ENCODE assay signal across 8 mouse cellular contexts in the genomic region with DNA sequence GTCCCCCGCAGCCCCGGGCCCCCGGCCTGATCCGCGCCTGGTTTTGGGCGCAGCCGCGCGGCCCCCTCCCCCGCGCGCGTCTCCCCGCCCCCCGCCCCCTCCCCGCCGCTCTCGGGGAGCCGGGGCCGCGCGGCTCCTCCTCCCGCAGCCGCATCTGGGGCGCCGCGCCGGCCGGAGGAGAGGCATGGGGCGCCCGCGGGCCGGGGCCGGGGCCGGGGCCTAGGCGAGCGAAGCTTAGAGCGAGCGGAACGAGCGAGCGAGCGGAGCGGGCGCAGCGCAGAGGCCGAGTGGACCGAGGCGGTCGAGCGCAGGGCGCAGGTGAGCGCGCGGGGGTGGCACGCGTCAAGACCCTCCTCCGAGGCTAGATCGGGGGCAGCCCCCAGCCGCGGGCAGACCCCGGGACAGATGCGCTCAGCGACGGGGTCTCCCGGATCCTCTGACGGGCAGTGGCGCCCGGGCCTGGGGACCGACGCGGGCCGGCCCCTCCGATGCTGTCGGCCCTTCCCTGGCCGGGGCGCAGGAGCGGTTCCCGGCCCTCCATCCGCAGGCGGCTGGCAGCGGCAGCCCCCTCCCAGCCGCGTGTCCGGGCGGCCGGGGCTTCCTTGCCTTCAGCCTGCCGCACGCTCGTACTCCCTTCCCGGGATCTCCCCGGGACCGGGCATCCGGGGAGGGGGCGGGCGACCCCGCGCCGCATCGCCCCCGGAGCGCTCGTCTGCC. TPM values are rescaled to one million over a fixed set of nuclear protein-coding genes. Genes with fewer than 3 reads are reported as not detected.
A peak's percentile ranks its signal among the peaks of the same experiment; 100 is the strongest.
DNase-seq lines count a peak whose midpoint lies in the region; ATAC-seq and TF ChIP-seq lines count a peak whose summit lies in the region.

Gene Dlgap4, plus strand, starts transcription at position 165 of the 717 bp plus-strand sequence.

- no peaks in the 10 kb centered on the region for H3K4me1 ChIP-seq in CH12.LX (ENCODE audit: control insufficient read depth in 1 of 2, insufficient read depth in 2 of 2)
- peaks cover 12% of the 10 kb centered on the region; the same call in 1 of the 2 replicates for H3K4me1 ChIP-seq in hindbrain, postnatal 0 days (ENCODE audit: insufficient read depth, low read length)
- H3K4me1 ChIP-seq in liver, embryonic 13.5 days (replicated peaks) = peaks cover 13% of the 10 kb centered on the region
- H3K4me1 ChIP-seq in small intestine, adult 2 months (ENCODE audit: control insufficient read depth, insufficient read depth, insufficient read length, low read length) = peaks cover 2% of the 10 kb centered on the region; the same call in 1 of the 2 replicates

- in situ Hi-C loops in CH12.LX (cut with MboI; ENCODE audit: low pct_ligation_motif_present, low pct_unique_long_range_greater_than_20kb, low sequenced_read_pairs) = no loop called here

- TF ChIP-seq CTCF in CH12.LX (conservative IDR thresholded peaks at IDR 0.05 in 1 of 2, IDR thresholded peaks at IDR 0.05 in 1 of 2; ENCODE audit: low read depth in 2 of 2, low read length in 2 of 2) = no peak
- no peak for TF ChIP-seq CTCF in hindbrain, postnatal 0 days (IDR thresholded peaks at IDR 0.05; ENCODE audit: low read depth)
- no peak for TF ChIP-seq CTCF in small intestine, adult 2 months (IDR thresholded peaks at IDR 0.05; ENCODE audit: extremely low read depth, insufficient read length, insufficient replicate concordance, low read depth, low read length)

- no peak within 1 kb of the TSS for H3K4me3 ChIP-seq in CH12.LX (replicated peaks in 1 of 3; ENCODE audit: low read depth in 2 of 3, low read length in 2 of 3, poor library complexity in 1 of 3)
- H3K4me3 ChIP-seq in hindbrain, postnatal 0 days (ENCODE audit: low read length) = peak within 1 kb of the TSS; percentile 82
- H3K4me3 ChIP-seq in liver, embryonic 13.5 days (replicated peaks) = peak within 1 kb of the TSS; percentile 53
- H3K4me3 ChIP-seq in small intestine, adult 2 months (ENCODE audit: low read depth, low read length) = peak within 1 kb of the TSS; percentile 55

- peak; percentile 77 for ATAC-seq in hindbrain, postnatal 0 days
- no peak for ATAC-seq in liver, embryonic 13.5 days (ENCODE audit: low read depth)

- no peak for TF ChIP-seq RAD21 in CH12.LX (IDR thresholded peaks at IDR 0.05; ENCODE audit: low read depth, low read length)

- no peaks in the 10 kb centered on the region for H3K79me2 ChIP-seq in CH12.LX (replicated peaks; ENCODE audit: control insufficient read depth, extremely low read depth, insufficient read depth, poor library complexity, severe bottlenecking)

- H3K36me3 ChIP-seq in CH12.LX (replicated peaks in 1 of 2; ENCODE audit: control insufficient read depth in 1 of 2, insufficient read depth in 1 of 2, low read length in 1 of 2) = no peaks in the 10 kb centered on the region
- no peaks in the 10 kb centered on the region for H3K36me3 ChIP-seq in hindbrain, postnatal 0 days (ENCODE audit: insufficient read depth, low read length)
- H3K36me3 ChIP-seq in liver, embryonic 13.5 days = no peaks in the 10 kb centered on the region
- no peaks in the 10 kb centered on the region for H3K36me3 ChIP-seq in small intestine, adult 2 months (ENCODE audit: control insufficient read depth, insufficient read depth, low read length)

- peaks cover 13% of the 10 kb centered on the region for H3K9me3 ChIP-seq in CH12.LX (replicated peaks; ENCODE audit: low read length)
- H3K9me3 ChIP-seq in hindbrain, postnatal 0 days (ENCODE audit: low read length) = no peaks in the 10 kb centered on the region
- no peaks in the 10 kb centered on the region for H3K9me3 ChIP-seq in liver, embryonic 13.5 days (replicated peaks)

- DNase-seq in frontal cortex, adult 2 months (ENCODE audit: extremely low spot score in 1 of 2, low spot score in 1 of 2) = no peak
- no peak for DNase-seq in frontal cortex, postnatal 36 days (ENCODE audit: low spot score in 2 of 2)
- no peak for DNase-seq in CH12.LX (ENCODE audit: extremely low read depth)
- peak; percentile 51 for DNase-seq in cerebellum, adult 8-10 months
- DNase-seq in gastrocnemius, postnatal 10 days = peak; percentile 39
- DNase-seq in hindbrain, postnatal 0 days (ENCODE audit: low spot score) = peak; percentile 80
- no peak for DNase-seq in liver, embryonic 13.5 days

- H3K4me2 ChIP-seq in CH12.LX (ENCODE audit: insufficient read depth, low read depth, poor library complexity, severe bottlenecking) = no peak within 1 kb of the TSS
- peak within 1 kb of the TSS; percentile 89 for H3K4me2 ChIP-seq in hindbrain, postnatal 0 days (ENCODE audit: low read depth, low read length)
- peak within 1 kb of the TSS; percentile 65 for H3K4me2 ChIP-seq in liver, embryonic 13.5 days

- no peak for TF ChIP-seq POLR2A in CH12.LX (IDR thresholded peaks at IDR 0.05; ENCODE audit: low read depth, low read length)
- TF ChIP-seq POLR2A in small intestine, adult 2 months (IDR thresholded peaks at IDR 0.05; ENCODE audit: low read depth, low read length) = no peak

- 5% methylated on average over 65 of the region's 103 CpGs for WGBS in hindbrain, postnatal 0 days
- 2% methylated on average over 74 of the region's 103 CpGs for WGBS in liver, embryonic 13.5 days (ENCODE audit: insufficient replicate concordance)
- 1% methylated on average over 94 of the region's 103 CpGs for WGBS in small intestine, adult 2 months

- no peak within 1 kb of the TSS for H3K27ac ChIP-seq in CH12.LX (ENCODE audit: insufficient read depth, low read depth)
- H3K27ac ChIP-seq in hindbrain, postnatal 0 days = peak within 1 kb of the TSS; percentile 78
- no peak within 1 kb of the TSS for H3K27ac ChIP-seq in liver, embryonic 13.5 days
- no peak within 1 kb of the TSS for H3K27ac ChIP-seq in small intestine, adult 2 months (ENCODE audit: insufficient read depth, low read depth, low read length)

- no peak for TF ChIP-seq EP300 in CH12.LX (IDR thresholded peaks at IDR 0.05; ENCODE audit: low read length)

- H3K9ac ChIP-seq in CH12.LX (ENCODE audit: insufficient read depth, low read depth) = no peak within 1 kb of the TSS
- peak within 1 kb of the TSS; percentile 90 for H3K9ac ChIP-seq in hindbrain, postnatal 0 days (replicated peaks; ENCODE audit: low read length)
- H3K9ac ChIP-seq in liver, embryonic 13.5 days = 0 out of 2 replicates have a peak within 1 kb of the TSS, but pooled peaks have one; percentile 10

- peaks cover 83% of the 10 kb centered on the region for H3K27me3 ChIP-seq in CH12.LX (replicated peaks)
- H3K27me3 ChIP-seq in hindbrain, postnatal 0 days (ENCODE audit: insufficient read depth, low read length) = no peaks in the 10 kb centered on the region
- peaks cover 90% of the 10 kb centered on the region for H3K27me3 ChIP-seq in liver, embryonic 13.5 days
- H3K27me3 ChIP-seq in small intestine, adult 2 months (ENCODE audit: control insufficient read depth, insufficient read depth, low read length) = peaks cover 50% of the 10 kb centered on the region

- dilution Hi-C loops in CH12.LX (cut with MboI; ENCODE audit: extremely low pct_ligation_motif_present, extremely low pct_unique_long_range_greater_than_20kb, low sequenced_read_pairs) = no loop called here

TF ChIP-seq in CH12.LX, 34 proteins besides CTCF, POLR2A, EP300 and RAD21:
- no peak for TF ChIP-seq PAX5 (IDR thresholded peaks at IDR 0.05; ENCODE audit: low read length)
- no peak for TF ChIP-seq SIN3A (IDR thresholded peaks at IDR 0.05; ENCODE audit: low read length)
- TF ChIP-seq USF2 (conservative IDR thresholded peaks at IDR 0.05; ENCODE audit: low read depth, low read length) = no peak
- no peak for TF ChIP-seq CHD2 (IDR thresholded peaks at IDR 0.05; ENCODE audit: low read length)
- no peak for TF ChIP-seq IRF4 (IDR thresholded peaks at IDR 0.05; ENCODE audit: low read depth, low read length)
- no peak for TF ChIP-seq USF1 (IDR thresholded peaks at IDR 0.05; ENCODE audit: low read depth, low read length)
- no peak for TF ChIP-seq TBP (conservative IDR thresholded peaks at IDR 0.05; ENCODE audit: low read depth, low read length)
- TF ChIP-seq ZNF384 (IDR thresholded peaks at IDR 0.05; ENCODE audit: low read depth, low read length) = no peak
- TF ChIP-seq SMC3 (IDR thresholded peaks at IDR 0.05; ENCODE audit: low read depth, low read length) = no peak
- TF ChIP-seq MYC (IDR thresholded peaks at IDR 0.05; ENCODE audit: low read depth, low read length) = no peak
- TF ChIP-seq CHD1 (IDR thresholded peaks at IDR 0.05; ENCODE audit: low read depth, low read length) = no peak
- TF ChIP-seq MAZ (IDR thresholded peaks at IDR 0.05; ENCODE audit: low read depth, low read length) = no peak
- no peak for TF ChIP-seq NRF1 (IDR thresholded peaks at IDR 0.05; ENCODE audit: low read depth, low read length)
- TF ChIP-seq GABPA (IDR thresholded peaks at IDR 0.05; ENCODE audit: insufficient replicate concordance, low read depth, low read length) = no peak

RNA-seq across cellular contexts. Expression of gene Dlgap4, which starts in this region (rescaled TPM):
- 234 and 261 TPM in 2 replicates for polyA plus RNA-seq in frontal cortex, adult 2 months (2012; rRNA removed)
- 9.6 and 12.4 TPM in 2 replicates for total RNA-seq in CH12.LX (2012; rRNA removed)
- total RNA-seq in CH12.LX (2014; rRNA removed) = 11.6 and 12.7 TPM in 2 replicates
- polyA plus RNA-seq in CH12.LX (2012; ENCODE audit: insufficient read length, low read depth) = 34.1 and 38.5 TPM in 2 replicates
- total RNA-seq in gastrocnemius, postnatal 10 days (2021) = 100 to 1,000 TPM in 1 of 2 experiments, 10 to 100 TPM in 1; 76.5 to 102 TPM
- 166 and 190 TPM in 2 replicates for total RNA-seq in hindbrain, postnatal 0 days (2014; rRNA removed)
- polyA plus RNA-seq in hindbrain, postnatal 0 days (2015; fragmentation: Nextera tagmentation; extraction: Ambion mirVana) = 168 and 173 TPM in 2 replicates
- 11.3 and 12.1 TPM in 2 replicates for polyA plus RNA-seq in liver, embryonic 13.5 days (2015; fragmentation: Nextera tagmentation; extraction: Ambion mirVana)
- polyA plus RNA-seq in small intestine, adult 2 months (2012; rRNA removed) = 26.0 and 47.1 TPM in 2 replicates

Comparison
In these comparisons a context has a peak if more than half of its experiments do, and no peak if none do; other contexts are left out.
1. RNA of gene Dlgap4 (total RNA-seq): 166 to 190 TPM in hindbrain, postnatal 0 days and 76.5 to 102 TPM in gastrocnemius, postnatal 10 days; 9.6 to 12.7 TPM in CH12.LX; every median in the first group is over 4 times any median in the second.
2. DNase-seq: peak in cerebellum, adult 8-10 months (single experiment), gastrocnemius, postnatal 10 days (single experiment) and hindbrain, postnatal 0 days (single experiment); none in frontal cortex, adult 2 months (0 of 2), frontal cortex, postnatal 36 days (0 of 2), CH12.LX (single experiment) and liver, embryonic 13.5 days (single experiment).
3. H3K4me3 ChIP-seq: peak in hindbrain, postnatal 0 days (single experiment), liver, embryonic 13.5 days (single experiment) and small intestine, adult 2 months (single experiment); none in CH12.LX (0 of 3).